Mouse (Mus musculus) neutrophil, adult 59 days (primary cell): ENCODE data around the gene Serpinb6d. TPM values are rescaled to one million over a fixed set of nuclear protein-coding genes. Genes with fewer than 3 reads are reported as not detected.

Source experiments
- total RNA-seq, 2 experiments: library from RNA; stranded (reverse); gene quantifications; 1 replicate in 1 of 2; 2 replicates in 1 of 2; pipeline ENCODE4 v1.2.4; 2023

Serpinb6d gene
- not detected for total RNA-seq

GRCm38 (mm10) chr13:33661105-33661504 is at the start of gene Serpinb6d:
Gene Serpinb6d (plus strand): TSS chr13:33661405.

Other genes starting within 250 kb of the Serpinb6d start
- gene Serpinb9g, start 176.6 kb upstream of the Serpinb6d start, total RNA-seq = not detected
- gene Serpinb6e, start 182.0 kb downstream of the Serpinb6d start, total RNA-seq = not detected
- not detected for gene Serpinb6c, start 244.3 kb downstream of the Serpinb6d start, total RNA-seq